Mouse (Mus musculus) ES-Bruce4 (cell line): Measurements from ENCODE around the gene Col6a5. TPM values are rescaled to one million over a fixed set of nuclear protein-coding genes. Genes with fewer than 3 reads are reported as not detected.

Experiments used
- H3K27ac ChIP-seq: 2 replicates; pipeline ENCODE4 v1.5.1; 2012; ENCODE audit warnings: low read length, inconsistent platforms; ENCODE audit not compliant: insufficient read depth
- H3K27me3 ChIP-seq: 2 replicates; pipeline ENCODE4 v1.6.1; 2012; ENCODE audit warnings: mild to moderate bottlenecking, low read length, inconsistent platforms; ENCODE audit not compliant: control insufficient read depth, poor library complexity, insufficient read depth, severe bottlenecking
- H3K36me3 ChIP-seq: 2 replicates; pipeline ENCODE4 v1.6.1; 2012; ENCODE audit warnings: inconsistent platforms, mild to moderate bottlenecking, low read length, moderate library complexity; ENCODE audit not compliant: control insufficient read depth, poor library complexity, insufficient read depth, severe bottlenecking
- H3K4me1 ChIP-seq: one replicate; pipeline ENCODE4 v1.8.1; 2011; ENCODE audit warnings: low read length; ENCODE audit not compliant: control insufficient read depth, insufficient read depth
- H3K4me3 ChIP-seq: 2 replicates; pipeline ENCODE4 v1.5.1; 2011; ENCODE audit warnings: low read depth, mild to moderate bottlenecking, low read length
- H3K9ac ChIP-seq: 2 replicates; pipeline ENCODE4 v1.6.1; 2012; ENCODE audit warnings: low read depth, mild to moderate bottlenecking, inconsistent platforms; ENCODE audit not compliant: poor library complexity, severe bottlenecking
- H3K9me3 ChIP-seq: replicated peaks from 2 replicates; pipeline ENCODE4 v1.6.1; 2012; ENCODE audit warnings: mild to moderate bottlenecking, low read length, inconsistent platforms; ENCODE audit not compliant: control insufficient read depth, poor library complexity, insufficient read depth, severe bottlenecking
- CTCF ChIP-seq: IDR thresholded peaks from one replicate; pipeline ENCODE4 v1.8.1; 2011; ENCODE audit warnings: low read depth, low read length
- EP300 ChIP-seq: IDR thresholded peaks from 2 replicates; pipeline ENCODE4 v1.6.1; 2011; ENCODE audit warnings: low read depth, low read length; ENCODE audit not compliant: insufficient read depth
- POLR2A ChIP-seq: IDR thresholded peaks from one replicate; pipeline ENCODE4 v1.8.1; 2011; ENCODE audit warnings: low read length; ENCODE audit not compliant: insufficient read depth
- polyA plus RNA-seq: library from polyadenylated mRNA; stranded (reverse); fragments of >200 nt; gene quantifications from 2 replicates; pipeline ENCODE4 v1.2.4, GENCODE M21; 2011; ENCODE audit warnings: low read depth; ENCODE audit not compliant: missing spikeins, insufficient read depth, insufficient read length

Gene Col6a5
- polyA plus RNA-seq, 1 experiment, result not detected

DNA sequence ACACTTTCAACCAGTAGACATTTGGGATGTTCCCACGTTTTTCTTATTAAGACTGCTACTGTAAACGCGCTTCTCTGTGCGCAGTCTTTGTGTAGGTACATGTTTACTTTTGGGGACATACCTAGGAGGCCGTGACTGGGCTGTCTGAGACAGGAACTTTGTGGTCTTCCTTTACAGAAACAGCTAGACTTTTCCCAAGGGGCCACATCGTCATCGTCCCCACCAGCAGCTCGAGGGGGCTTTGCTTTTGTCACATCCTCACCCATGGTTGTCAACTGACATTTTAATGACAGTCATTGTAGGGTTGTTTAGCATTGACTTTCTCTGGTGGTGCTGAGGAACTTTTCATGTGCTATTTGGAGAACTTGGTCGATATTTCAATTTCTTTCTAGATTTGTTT is 129.2 kb downstream of the Col6a5 start:
- H3K27ac ChIP-seq, result no peak overlapping the region
- TF ChIP-seq EP300 (no peak), POLR2A (no peak), CTCF (no peak)
- H3K27me3 ChIP-seq, result no peaks in the 10 kb centered on the region
- no peaks in the 10 kb centered on the region for H3K9me3 ChIP-seq
- H3K9ac ChIP-seq, result no peak overlapping the region
- H3K4me1 ChIP-seq, result peaks cover 9% of the 10 kb centered on the region
- no peaks in the 10 kb centered on the region for H3K36me3 ChIP-seq
- no peak overlapping the region for H3K4me3 ChIP-seq

GRCm38 (mm10) chr9:105827791-105828385 is 132.6 kb downstream of the Col6a5 start, which contains the start of gene Col6a6:
Gene Col6a6, minus strand, starts transcription at chr9:105828160.
- no peak for TF ChIP-seq EP300
- TF ChIP-seq POLR2A, result no peak
- TF ChIP-seq CTCF, result no peak
- Histone ChIP-seq H3K4me1 (peaks cover 2% of the 10 kb centered on the region), H3K9me3 (no peaks in the 10 kb centered on the region), H3K9ac (no peak within 1 kb of the TSS), H3K27me3 (no peaks in the 10 kb centered on the region; the same call in 1 of the 2 replicates), H3K27ac (no peak within 1 kb of the TSS), H3K36me3 (no peaks in the 10 kb centered on the region), H3K4me3 (peak within 1 kb of the TSS; percentile 39; the same call in 1 of the 2 replicates)

GRCm38 (mm10) chr9:105827076-105827647 is 133.3 kb downstream of the Col6a5 start:
- Histone ChIP-seq H3K27ac (no peak overlapping the region), H3K4me3 (no peak overlapping the region), H3K9ac (no peak overlapping the region), H3K27me3 (no peaks in the 10 kb centered on the region; the same call in 1 of the 2 replicates), H3K9me3 (no peaks in the 10 kb centered on the region), H3K4me1 (peaks cover 2% of the 10 kb centered on the region), H3K36me3 (no peaks in the 10 kb centered on the region)
- TF ChIP-seq EP300, result no peak
- no peak for TF ChIP-seq CTCF
- TF ChIP-seq POLR2A, result no peak

DNA sequence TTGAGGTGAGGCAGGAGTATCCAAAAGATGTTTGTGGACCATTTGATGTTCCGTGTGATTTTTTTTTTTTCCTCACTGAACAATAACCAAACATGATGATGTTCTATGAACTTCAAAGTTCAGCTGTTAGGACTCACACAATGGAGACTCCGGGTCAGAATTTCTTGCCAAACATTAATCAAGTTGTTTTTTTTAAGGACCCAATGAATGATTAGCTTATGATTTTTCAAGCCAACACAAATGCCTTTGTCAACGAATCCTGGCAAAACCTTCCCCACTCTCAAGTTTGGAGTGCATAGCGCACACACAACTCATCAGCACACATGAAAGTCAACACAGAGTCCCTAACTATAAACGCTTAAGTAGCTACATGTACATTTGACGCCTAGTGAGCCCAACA is 139.7 kb downstream of the Col6a5 start:
- no peaks in the 10 kb centered on the region for H3K4me1 ChIP-seq
- no peak overlapping the region for H3K4me3 ChIP-seq
- H3K9ac ChIP-seq, result no peak overlapping the region
- H3K27me3 ChIP-seq, result no peaks in the 10 kb centered on the region; the same call in 1 of the 2 replicates
- H3K27ac ChIP-seq, result no peak overlapping the region
- H3K9me3 ChIP-seq, result no peaks in the 10 kb centered on the region
- H3K36me3 ChIP-seq, result no peaks in the 10 kb centered on the region
- TF ChIP-seq EP300, result no peak
- TF ChIP-seq CTCF, result no peak
- TF ChIP-seq POLR2A, result no peak

GRCm38 (mm10) chr9:105819155-105819709 is 141.2 kb downstream of the Col6a5 start:
- Histone ChIP-seq H3K27me3 (no peaks in the 10 kb centered on the region; the same call in 1 of the 2 replicates), H3K36me3 (no peaks in the 10 kb centered on the region), H3K4me3 (peak overlapping the region; percentile 52), H3K27ac (no peak overlapping the region), H3K4me1 (no peaks in the 10 kb centered on the region), H3K9me3 (no peaks in the 10 kb centered on the region), H3K9ac (no peak overlapping the region)
- TF ChIP-seq EP300, result no peak
- no peak for TF ChIP-seq POLR2A
- TF ChIP-seq CTCF, result no peak

- Histone ChIP-seq H3K36me3 (no peaks in the 10 kb centered on the region), H3K4me1 (no peaks in the 10 kb centered on the region), H3K9me3 (no peaks in the 10 kb centered on the region), H3K4me3 (no peak overlapping the region), H3K27me3 (no peaks in the 10 kb centered on the region; the same call in 1 of the 2 replicates), H3K9ac (no peak overlapping the region), H3K27ac (no peak overlapping the region)
- TF ChIP-seq POLR2A, result no peak
- no peak for TF ChIP-seq EP300
- TF ChIP-seq CTCF, result no peak
Measured at GRCm38 (mm10) chr9:105814436-105814835, 146.0 kb downstream of the Col6a5 start.
